9 mouse cellular contexts compared by ENCODE assay signal in genomic region chrX:77487922-77488799, GRCm38 (mm10). TPM values are rescaled to one million over a fixed set of nuclear protein-coding genes. Genes with fewer than 3 reads are reported as not detected.
A peak's percentile ranks its signal among the peaks of the same experiment; 100 is the strongest.
DNase-seq lines count a peak whose midpoint lies in the region; ATAC-seq lines count a peak whose summit lies in the region.
"Had no signal": no experiment of that assay in that cellular context is flagged by ENCODE, and none has a peak within 500 bp of the region (broad histone marks: within the 10 kb centered on the region; RNA-seq: fewer than 3 reads in every experiment).

No protein-coding gene starts in this region.

- H3K4me3 ChIP-seq in hindbrain, embryonic 14.5 days (replicated peaks; ENCODE audit: low read length) = no peak overlapping the region
- no peak overlapping the region for H3K4me3 ChIP-seq in hindbrain, embryonic 11.5 days (ENCODE audit: low read depth, low read length)
- H3K4me3 ChIP-seq: embryonic facial prominence, embryonic 12.5 days had no signal

- no peak for DNase-seq in hindbrain, embryonic 14.5 days (ENCODE audit: low spot score)
- DNase-seq in hindbrain, embryonic 11.5 days (ENCODE audit: low spot score) = no peak
- DNase-seq in 3134 (ENCODE audit: extremely low read depth, insufficient read length, low spot score) (peak; percentile 33), liver (no peak)
- peak; percentile 76 to 84 for DNase-seq in adrenal gland, adult (ENCODE audit: inconsistent age in 2 of 2, low spot score in 1 of 2)
- DNase-seq in heart, postnatal 36 days = peak; percentile 17 to 42
- DNase-seq in yolk sac, embryonic 10.5 days (ENCODE audit: low spot score) = no peak

- peak overlapping the region; percentile 47 for H3K27ac ChIP-seq in hindbrain, embryonic 14.5 days
- no peak overlapping the region for H3K27ac ChIP-seq in hindbrain, embryonic 11.5 days (ENCODE audit: low read depth, low read length)
- H3K27ac ChIP-seq: embryonic facial prominence, embryonic 12.5 days had no signal

- 48% methylated on average over 7 of the region's 7 CpGs for WGBS in hindbrain, embryonic 14.5 days
- WGBS in hindbrain, embryonic 11.5 days = 71% methylated on average over 7 of the region's 7 CpGs

- ATAC-seq in hindbrain, embryonic 14.5 days (ENCODE audit: low FRiP score) = peak; percentile 69
- ATAC-seq in hindbrain, embryonic 11.5 days (ENCODE audit: low FRiP score) = no peak
- no peak for ATAC-seq in erythroblast, adult 5-6 weeks (replicated peaks; ENCODE audit: low FRiP score, poor library complexity, severe bottlenecking)

- H3K4me1 ChIP-seq in hindbrain, embryonic 14.5 days (replicated peaks; ENCODE audit: control insufficient read depth, insufficient read depth, low read length) = no peaks in the 10 kb centered on the region
- no peaks in the 10 kb centered on the region for H3K4me1 ChIP-seq in hindbrain, embryonic 11.5 days (replicated peaks; ENCODE audit: control insufficient read depth, insufficient read depth, low read length)
- H3K4me1 ChIP-seq: embryonic facial prominence, embryonic 12.5 days had no signal

- no peak overlapping the region for H3K9ac ChIP-seq in hindbrain, embryonic 14.5 days
- no peak overlapping the region for H3K9ac ChIP-seq in hindbrain, embryonic 11.5 days (ENCODE audit: low read depth, low read length)
- H3K9ac ChIP-seq: embryonic facial prominence, embryonic 12.5 days had no signal

- H3K27me3 ChIP-seq in hindbrain, embryonic 14.5 days (ENCODE audit: control insufficient read depth, insufficient read depth, low read length) = no peaks in the 10 kb centered on the region
- H3K27me3 ChIP-seq in hindbrain, embryonic 11.5 days (ENCODE audit: control insufficient read depth, insufficient read depth, low read length) = no peaks in the 10 kb centered on the region
- H3K27me3 ChIP-seq: embryonic facial prominence, embryonic 12.5 days had no signal

- H3K9me3 ChIP-seq in hindbrain, embryonic 14.5 days (ENCODE audit: control insufficient read depth, low read length) = no peaks in the 10 kb centered on the region
- H3K9me3 ChIP-seq in hindbrain, embryonic 11.5 days (ENCODE audit: control insufficient read depth, low read length) = no peaks in the 10 kb centered on the region
- H3K9me3 ChIP-seq: embryonic facial prominence, embryonic 12.5 days had no signal

- no peaks in the 10 kb centered on the region for H3K36me3 ChIP-seq in hindbrain, embryonic 14.5 days (replicated peaks; ENCODE audit: control insufficient read depth, insufficient read depth)
- H3K36me3 ChIP-seq in hindbrain, embryonic 11.5 days (ENCODE audit: control insufficient read depth, insufficient read depth, low read length) = no peaks in the 10 kb centered on the region
- H3K36me3 ChIP-seq: embryonic facial prominence, embryonic 12.5 days had no signal

- H3K4me2 ChIP-seq in hindbrain, embryonic 14.5 days (replicated peaks) = no peak overlapping the region
- no peak overlapping the region for H3K4me2 ChIP-seq in hindbrain, embryonic 11.5 days (replicated peaks; ENCODE audit: low read depth, low read length)
- H3K4me2 ChIP-seq: embryonic facial prominence, embryonic 12.5 days had no signal

- intact Hi-C loops in heart, postnatal 36 days (cut with DNase I) = no loop called here

RNA-seq across cellular contexts. Expression of gene Tbl1x, which starts 22.7 kb away (rescaled TPM):
- 46.0 and 51.0 TPM in 2 replicates for polyA plus RNA-seq in hindbrain, embryonic 14.5 days (2014; fragmentation: Nextera tagmentation; extraction: Ambion mirVana)
- polyA plus RNA-seq in hindbrain, embryonic 11.5 days (2014; fragmentation: Nextera tagmentation; extraction: Ambion mirVana) = 73.0 and 74.3 TPM in 2 replicates
- total RNA-seq in heart, postnatal 36 days (2021) = 10 to 100 TPM; 27.9 to 32.0 TPM
- 9.0 and 14.0 TPM in 2 replicates for total RNA-seq in erythroblast, adult 5-6 weeks (2015; ENCODE audit: low replicate concordance)
- total RNA-seq in erythroblast, adult 5-6 weeks (2017; ENCODE audit: low replicate concordance) = 6.4 and 7.1 TPM in 2 replicates

Comparison
In these comparisons a context has a peak if more than half of its experiments do, and no peak if none do; other contexts are left out.
1. DNase-seq: peak in 3134 (single experiment), adrenal gland, adult (2 of 2) and heart, postnatal 36 days (2 of 2); none in hindbrain, embryonic 14.5 days (single experiment), hindbrain, embryonic 11.5 days (single experiment), yolk sac, embryonic 10.5 days (single experiment) and liver (single experiment).